Mouse (Mus musculus) ovary, postnatal 14 days (tissue): Measurements from ENCODE around the gene Mrpl10.

ENCODE experiments used
- DNase-seq: peaks from one replicate; pipeline ENCODE4 v3.0.0; 2022; ENCODE audit warnings: low spot score

The Mrpl10 gene

DNA sequence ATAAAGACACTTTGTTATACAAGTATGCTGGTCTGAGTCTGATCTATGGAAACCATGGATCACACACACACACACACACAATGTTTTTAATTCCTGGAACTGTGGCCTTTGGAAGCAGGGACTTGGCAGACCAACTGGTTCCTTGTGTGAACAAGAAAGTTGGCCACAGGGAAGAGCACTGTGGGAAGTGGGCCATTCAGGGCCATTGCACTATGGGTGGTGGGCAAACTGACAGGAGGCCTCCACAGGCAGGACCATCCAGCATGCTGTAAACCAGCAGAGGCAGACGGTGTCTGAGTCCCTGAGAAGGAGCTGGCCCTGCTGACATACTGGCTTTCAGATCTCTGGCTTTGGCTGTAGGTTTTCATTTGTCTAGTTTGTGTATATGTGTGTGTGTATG, 28.0 kb downstream of the Mrpl10 start:
- DNase-seq = no peak

DNA sequence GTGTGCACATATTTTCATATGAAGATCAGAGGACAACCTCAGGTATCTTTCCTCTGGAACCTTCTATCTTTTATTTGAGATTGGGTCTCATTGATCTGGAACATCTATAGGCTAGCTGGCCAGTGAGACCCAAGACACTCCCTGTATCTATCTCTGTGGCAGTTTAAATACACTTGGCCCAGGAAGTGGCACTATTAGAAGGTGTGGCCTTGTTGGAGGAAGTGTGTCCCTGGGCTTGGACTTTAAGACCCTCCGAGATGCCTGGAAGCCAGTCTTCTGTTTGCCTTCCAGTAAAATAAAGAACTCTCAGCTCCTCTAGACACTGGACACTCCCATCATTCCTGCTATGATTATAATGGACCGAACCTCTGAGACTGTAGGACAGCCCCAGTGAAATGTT, 28.4 kb downstream of the Mrpl10 start:
- no peak for DNase-seq

DNA sequence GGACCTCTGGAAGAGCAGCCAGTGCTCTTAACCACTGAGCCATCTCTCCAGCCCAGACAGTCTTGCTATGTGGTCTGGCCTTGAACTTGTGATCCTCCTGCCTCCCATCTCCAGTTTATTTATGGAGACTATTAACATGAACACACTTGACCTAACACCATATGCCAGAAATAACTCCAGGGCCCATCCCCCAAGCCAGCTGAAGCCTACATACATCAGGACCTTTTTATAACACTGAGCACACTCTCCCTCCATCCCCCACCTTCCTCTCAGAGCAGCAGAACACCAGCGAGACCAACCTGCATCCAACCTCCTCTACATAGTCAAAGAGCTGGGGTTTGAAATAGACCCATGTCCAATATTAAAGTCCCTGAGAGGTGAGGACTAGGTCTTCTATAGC, 29.8 kb downstream of the Mrpl10 start:
- DNase-seq = no peak

DNA sequence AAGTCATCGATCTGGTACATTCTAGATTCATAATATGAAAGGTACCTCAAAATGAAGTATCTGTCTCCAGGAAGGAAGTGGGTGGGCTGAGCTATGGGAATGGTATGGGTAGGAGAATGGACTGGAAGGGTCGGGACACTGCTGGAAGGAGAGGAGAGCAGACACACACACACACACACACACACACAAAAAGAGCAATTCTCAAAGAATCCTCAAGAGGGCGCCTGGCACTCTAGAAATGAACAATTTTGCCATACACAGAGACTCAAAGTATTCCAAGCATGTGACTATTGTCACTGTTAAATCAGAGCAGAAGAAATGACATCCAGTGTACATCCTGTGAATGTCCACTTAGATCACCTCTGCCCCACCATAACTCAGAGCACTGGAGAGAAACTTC, 31.2 kb downstream of the Mrpl10 start:
- DNase-seq = no peak

DNA sequence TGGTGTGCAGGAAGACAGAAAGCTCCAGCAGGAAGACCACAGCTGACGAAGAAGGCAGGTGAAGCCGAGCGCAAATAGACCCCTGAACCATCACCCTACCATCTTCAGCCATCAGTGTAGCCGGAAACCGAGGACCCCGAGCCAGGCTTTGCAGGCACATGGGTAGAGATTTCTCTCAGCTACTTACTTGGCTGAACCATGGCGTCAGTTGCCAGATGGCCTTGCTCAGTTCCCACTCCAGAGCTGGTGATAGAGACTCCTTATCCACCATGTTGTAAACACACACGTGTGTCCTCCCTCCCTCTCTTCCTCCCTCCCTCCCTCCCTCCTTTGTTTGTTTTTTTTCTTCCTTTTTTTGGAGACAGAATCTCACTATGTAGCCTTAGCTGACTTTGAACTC, 32.9 kb downstream of the Mrpl10 start:
- no peak for DNase-seq

DNA sequence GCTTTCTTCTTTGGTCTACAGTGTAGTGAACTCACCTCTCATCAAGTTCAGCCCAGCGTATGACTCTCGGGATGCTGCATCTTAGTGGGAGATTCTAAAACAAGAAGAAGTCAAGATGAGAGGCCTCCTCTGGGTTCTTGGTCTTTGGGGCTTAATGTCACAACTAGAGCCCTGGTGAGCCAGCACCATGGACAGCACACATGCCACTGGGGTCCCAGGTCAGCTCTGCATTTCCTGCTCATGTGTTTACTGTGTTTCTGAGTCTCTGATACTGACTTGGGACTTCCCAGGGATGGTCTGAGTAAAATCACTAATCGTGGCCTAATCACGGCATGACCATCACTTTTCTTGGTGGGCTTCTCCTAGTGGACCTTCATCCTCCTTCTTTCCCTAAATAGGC, 37.4 kb downstream of the Mrpl10 start:
- no peak for DNase-seq

DNA sequence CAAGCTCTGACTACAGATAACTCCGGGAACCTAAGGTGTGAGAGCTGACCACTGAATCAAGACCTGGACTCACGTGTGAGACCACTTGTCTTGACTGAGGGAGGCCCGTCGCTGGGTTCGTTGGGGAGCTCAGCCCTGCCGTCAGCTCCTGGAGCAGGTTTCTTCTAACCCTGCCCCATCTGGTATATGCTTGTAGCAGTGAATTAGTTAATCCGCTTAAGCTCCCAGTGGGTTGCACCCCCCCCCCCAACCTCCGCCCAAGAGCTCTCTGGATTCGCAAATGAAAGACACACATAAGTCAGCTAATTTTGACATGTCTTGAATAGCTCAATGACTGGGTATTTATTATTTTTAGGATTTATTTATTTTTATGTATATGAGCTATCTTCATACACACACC, 38.9 kb downstream of the Mrpl10 start:
- DNase-seq = no peak

DNA sequence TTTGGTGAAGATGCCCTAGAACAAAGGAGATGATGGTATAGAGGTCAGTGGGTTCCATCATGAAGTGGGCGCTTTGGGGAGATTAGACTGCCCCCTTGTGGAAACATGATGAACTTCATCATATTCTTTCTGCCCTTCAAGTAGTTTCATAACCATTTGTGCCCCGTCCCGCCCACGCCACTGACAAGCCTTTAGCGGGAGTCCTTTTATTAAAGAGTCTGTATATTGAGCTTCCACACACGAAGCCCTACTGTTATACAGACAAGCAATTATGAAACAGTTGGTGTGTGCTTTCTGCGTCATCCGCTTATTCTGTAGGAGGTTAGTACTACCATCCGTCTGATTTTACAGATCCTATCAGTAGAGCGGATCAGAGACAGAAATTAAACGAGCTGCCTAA, 41.6 kb downstream of the Mrpl10 start:
- DNase-seq = no peak

DNA sequence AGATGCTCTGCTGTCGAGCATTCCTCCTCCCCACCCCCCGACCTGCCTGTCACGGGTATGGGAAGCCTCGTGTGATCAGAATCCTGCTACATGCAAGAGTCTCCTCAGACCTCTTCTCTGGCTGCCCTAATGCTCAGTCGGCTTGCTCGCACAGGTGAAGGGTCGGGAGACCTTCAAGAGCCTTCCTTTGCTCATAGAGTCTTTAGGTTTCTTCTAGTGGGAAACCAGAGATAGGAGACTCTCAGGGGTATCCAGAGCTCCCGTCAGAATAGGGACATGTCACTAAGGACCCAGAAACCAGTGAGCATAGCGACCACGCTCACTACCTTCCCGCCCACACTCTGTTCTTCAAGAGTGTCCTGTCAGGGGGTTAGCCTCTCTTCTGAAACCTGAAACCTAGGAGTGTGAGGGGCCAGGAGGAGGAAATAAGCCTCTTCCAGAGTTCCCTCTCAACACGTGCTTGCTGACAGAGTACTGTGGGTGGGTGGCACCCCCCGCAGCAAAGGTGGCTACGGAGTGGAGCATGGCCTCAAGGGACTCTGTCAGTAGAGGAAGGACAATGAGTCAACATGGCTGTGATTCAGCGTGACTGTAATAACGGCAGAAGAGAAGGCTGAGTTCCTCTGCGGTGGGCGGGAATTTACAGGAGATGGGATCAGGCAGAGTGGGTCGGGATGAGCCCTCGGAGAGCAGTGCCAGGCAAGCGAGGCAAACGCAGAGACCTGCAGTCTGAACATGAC, 42.2 kb downstream of the Mrpl10 start:
- DNase-seq = no peak

DNA sequence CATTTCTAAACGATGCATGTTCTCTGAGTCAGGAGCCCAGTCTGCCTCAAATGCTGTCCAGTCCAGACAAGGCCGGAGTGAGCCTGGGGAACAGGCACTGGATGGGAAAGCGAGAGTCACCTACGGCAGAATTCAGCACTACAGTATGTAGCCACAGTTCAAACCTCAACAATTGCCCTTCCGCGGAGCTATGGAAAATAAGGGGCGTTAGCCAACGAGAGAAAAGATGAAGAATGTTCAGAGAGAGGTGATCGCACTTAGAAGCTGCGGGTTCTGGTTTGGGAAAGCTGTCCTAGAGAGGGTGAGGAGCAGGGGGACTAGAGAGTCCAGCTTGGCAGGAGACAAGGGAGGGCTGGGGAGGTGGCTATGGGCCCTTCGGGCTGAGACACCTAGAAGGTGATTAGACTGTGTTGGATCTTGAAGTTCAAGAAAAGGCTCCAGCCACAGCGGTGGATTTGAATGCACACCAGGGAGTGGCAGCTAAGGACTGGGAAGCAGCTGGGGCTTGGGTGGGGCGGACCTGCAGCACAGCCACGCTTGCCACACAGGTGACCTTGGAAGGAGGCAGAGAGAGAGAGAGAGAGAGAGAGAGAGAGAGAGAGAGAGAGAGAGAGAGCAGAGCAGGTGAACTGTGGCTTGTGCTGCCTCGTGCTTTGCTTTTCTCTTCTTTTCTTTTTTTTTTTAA, 43.6 kb downstream of the Mrpl10 start:
- DNase-seq = no peak

DNA sequence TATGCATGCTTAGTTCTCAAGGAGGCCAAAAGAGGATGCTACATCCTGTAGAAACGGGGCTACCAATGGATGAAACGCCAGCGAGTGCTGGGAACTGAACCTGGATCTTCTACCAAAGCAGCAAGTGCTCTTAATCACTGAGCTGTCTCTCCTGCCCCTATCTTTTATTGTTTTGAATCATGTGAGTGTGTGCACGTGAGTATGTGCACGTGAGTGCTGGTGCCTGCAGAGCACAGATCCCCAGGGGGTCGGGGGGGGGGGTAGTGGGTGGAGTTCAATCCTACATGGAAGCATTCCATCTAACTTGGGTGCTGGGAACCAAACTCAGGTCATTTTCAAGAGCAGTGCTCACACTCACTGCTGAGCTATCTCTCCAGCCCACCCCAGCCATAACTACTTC, 45.0 kb downstream of the Mrpl10 start:
- DNase-seq = no peak

DNA sequence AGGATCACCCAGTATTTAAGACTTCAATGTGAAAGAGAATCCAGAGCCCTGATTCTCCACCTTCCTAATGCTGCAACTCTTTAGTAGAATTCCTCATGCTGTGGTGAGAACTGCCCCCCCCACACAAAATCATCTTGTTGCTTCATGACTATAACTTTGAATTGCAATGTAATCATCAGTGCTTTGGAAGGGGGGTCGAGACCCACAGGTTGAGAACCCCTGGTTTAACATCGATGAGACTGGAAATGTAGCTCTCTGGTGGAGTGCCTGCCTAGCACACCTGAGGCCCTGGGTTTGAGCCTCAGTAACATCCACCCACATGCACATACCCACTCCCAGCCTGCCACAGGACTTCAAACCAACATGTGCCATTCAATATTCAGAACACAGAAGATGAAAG, 53.2 kb downstream of the Mrpl10 start:
- DNase-seq = no peak

DNA sequence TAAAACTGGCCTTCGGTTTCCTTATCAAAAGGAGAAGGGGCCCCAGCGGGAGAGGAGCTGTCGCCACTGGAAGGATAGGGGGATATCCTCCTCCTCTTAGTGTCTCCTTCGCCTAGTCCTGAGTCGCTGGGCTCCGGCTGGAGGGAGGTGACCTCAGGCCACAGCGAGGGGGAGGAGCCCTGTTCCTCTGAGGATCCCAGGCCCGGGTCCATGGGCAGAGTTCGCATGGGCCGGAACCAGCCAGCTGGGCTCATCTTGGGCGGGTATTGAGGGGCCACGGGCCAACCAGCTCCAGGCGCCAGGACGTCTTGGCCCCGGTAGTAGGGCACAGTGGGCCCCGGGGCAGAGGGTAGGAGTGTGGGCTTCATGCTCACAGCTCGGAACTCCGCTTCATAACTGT, 57.4 kb downstream of the Mrpl10 start:
- no peak for DNase-seq
